In genomic region chr2:118512418-118513377, GRCm38 (mm10) we compare ENCODE assay signal across 10 mouse cellular contexts. TPM values are rescaled to one million over a fixed set of nuclear protein-coding genes. Genes with fewer than 3 reads are reported as not detected.
DNase-seq lines count a peak whose midpoint lies in the region; ATAC-seq lines count a peak whose summit lies in the region.
"Had no signal": no experiment of that assay in that cellular context is flagged by ENCODE, and none has a peak within 500 bp of the region (broad histone marks: within the 10 kb centered on the region; RNA-seq: fewer than 3 reads in every experiment).

No protein-coding gene starts in this region.

- H3K27me3 ChIP-seq in heart, embryonic 10.5 days (ENCODE audit: insufficient read depth, poor library complexity, severe bottlenecking) = no peaks in the 10 kb centered on the region
- no peaks in the 10 kb centered on the region for H3K27me3 ChIP-seq in lung, embryonic 15.5 days
- no peaks in the 10 kb centered on the region for H3K27me3 ChIP-seq in embryonic facial prominence, embryonic 13.5 days

- DNase-seq in heart, embryonic 10.5 days (ENCODE audit: low spot score) = no peak
- DNase-seq in heart, postnatal 4 days = no peak
- DNase-seq in lung, adult 18-20 months = no peak
- no peak for DNase-seq in layer of hippocampus, adult 11-12 months (ENCODE audit: low spot score)
- no peak for DNase-seq in cerebellum, adult 11 months
- DNase-seq: gastrocnemius, postnatal 14 days; lung, postnatal 36 days had no signal

- no peak for ATAC-seq in lung, embryonic 15.5 days (ENCODE audit: borderline replicate concordance, extremely low read depth, low FRiP score, low TSS enrichment)
- no peak for ATAC-seq in embryonic facial prominence, embryonic 13.5 days (ENCODE audit: insufficient number of reproducible peaks, insufficient read depth, low FRiP score, low TSS enrichment, low read depth)
- ATAC-seq in megakaryocyte progenitor cell, adult 5-6 weeks (replicated peaks; ENCODE audit: poor library complexity) = peak; percentile 46; the same call in 1 of the 2 replicates

- H3K36me3 ChIP-seq in heart, embryonic 10.5 days = no peaks in the 10 kb centered on the region
- H3K36me3 ChIP-seq in lung, embryonic 15.5 days = no peaks in the 10 kb centered on the region
- H3K36me3 ChIP-seq in embryonic facial prominence, embryonic 13.5 days = no peaks in the 10 kb centered on the region

- no peak overlapping the region for H3K4me3 ChIP-seq in heart, embryonic 10.5 days
- no peak overlapping the region for H3K4me3 ChIP-seq in lung, embryonic 15.5 days
- H3K4me3 ChIP-seq in embryonic facial prominence, embryonic 13.5 days = no peak overlapping the region

- no peak overlapping the region for H3K9ac ChIP-seq in lung, embryonic 15.5 days
- H3K9ac ChIP-seq in embryonic facial prominence, embryonic 13.5 days = no peak overlapping the region

- peak overlapping the region; percentile 47; the same call in 1 of the 2 replicates for H3K27ac ChIP-seq in heart, embryonic 10.5 days
- H3K27ac ChIP-seq in lung, embryonic 15.5 days = peak overlapping the region; percentile 54
- peak overlapping the region; percentile 39; the same call in 1 of the 2 replicates for H3K27ac ChIP-seq in embryonic facial prominence, embryonic 13.5 days

- 75% methylated on average over 16 of the region's 16 CpGs for WGBS in heart, embryonic 10.5 days
- 70% methylated on average over 16 of the region's 16 CpGs for WGBS in lung, embryonic 15.5 days
- WGBS in embryonic facial prominence, embryonic 13.5 days = 78% methylated on average over 16 of the region's 16 CpGs

- peaks cover 21% of the 10 kb centered on the region for H3K4me1 ChIP-seq in heart, embryonic 10.5 days
- peaks cover 32% of the 10 kb centered on the region for H3K4me1 ChIP-seq in lung, embryonic 15.5 days
- H3K4me1 ChIP-seq in embryonic facial prominence, embryonic 13.5 days = peaks cover 27% of the 10 kb centered on the region

- no peak overlapping the region for H3K4me2 ChIP-seq in lung, embryonic 15.5 days
- no peak overlapping the region for H3K4me2 ChIP-seq in embryonic facial prominence, embryonic 13.5 days

- no peaks in the 10 kb centered on the region for H3K9me3 ChIP-seq in heart, embryonic 10.5 days
- H3K9me3 ChIP-seq in lung, embryonic 15.5 days = no peaks in the 10 kb centered on the region
- H3K9me3 ChIP-seq in embryonic facial prominence, embryonic 13.5 days = no peaks in the 10 kb centered on the region

RNA-seq across cellular contexts. Expression of gene Srp14, which starts 33.2 kb away (rescaled TPM):
- polyA plus RNA-seq in heart, embryonic 10.5 days (2016; fragmentation: Nextera tagmentation; extraction: Ambion mirVana) = 209 and 232 TPM in 2 replicates
- total RNA-seq in heart, postnatal 4 days (2021) = 100 to 1,000 TPM; 104 to 111 TPM
- polyA plus RNA-seq in lung, embryonic 15.5 days (2015; fragmentation: Nextera tagmentation; extraction: Ambion mirVana) = 238 and 244 TPM in 2 replicates
- polyA plus RNA-seq in embryonic facial prominence, embryonic 13.5 days (2015; fragmentation: Nextera tagmentation; extraction: Ambion mirVana) = 275 TPM in 2 replicates
- total RNA-seq in megakaryocyte progenitor cell, adult 5-6 weeks (2015) = 166 and 168 TPM in 2 replicates
- total RNA-seq in megakaryocyte progenitor cell, adult 5-6 weeks (2017) = 203 and 225 TPM in 2 replicates

RNA-seq across cellular contexts. Expression of gene Bmf, which starts 36.8 kb away (rescaled TPM):
- 2.5 and 3.7 TPM in 2 replicates for polyA plus RNA-seq in heart, embryonic 10.5 days (2016; fragmentation: Nextera tagmentation; extraction: Ambion mirVana)
- total RNA-seq in heart, postnatal 4 days (2021) = 1 to 10 TPM; 4.2 to 7.6 TPM
- 5.5 and 8.5 TPM in 2 replicates for polyA plus RNA-seq in lung, embryonic 15.5 days (2015; fragmentation: Nextera tagmentation; extraction: Ambion mirVana)
- polyA plus RNA-seq in embryonic facial prominence, embryonic 13.5 days (2015; fragmentation: Nextera tagmentation; extraction: Ambion mirVana) = 4.1 and 4.3 TPM in 2 replicates
- 0.20 and 0.56 TPM in 2 replicates for total RNA-seq in megakaryocyte progenitor cell, adult 5-6 weeks (2015)
- total RNA-seq in megakaryocyte progenitor cell, adult 5-6 weeks (2017) = 0.51 and 0.71 TPM in 2 replicates
